Mouse (Mus musculus): ENCODE results near the gene Srcin1. TPM values are rescaled to one million over a fixed set of nuclear protein-coding genes. Genes with fewer than 3 reads are reported as not detected.

Srcin1 gene
- total and polyA plus RNA-seq, 3 experiments: 0.15 to 0.49 (median 0.25) TPM

DNA sequence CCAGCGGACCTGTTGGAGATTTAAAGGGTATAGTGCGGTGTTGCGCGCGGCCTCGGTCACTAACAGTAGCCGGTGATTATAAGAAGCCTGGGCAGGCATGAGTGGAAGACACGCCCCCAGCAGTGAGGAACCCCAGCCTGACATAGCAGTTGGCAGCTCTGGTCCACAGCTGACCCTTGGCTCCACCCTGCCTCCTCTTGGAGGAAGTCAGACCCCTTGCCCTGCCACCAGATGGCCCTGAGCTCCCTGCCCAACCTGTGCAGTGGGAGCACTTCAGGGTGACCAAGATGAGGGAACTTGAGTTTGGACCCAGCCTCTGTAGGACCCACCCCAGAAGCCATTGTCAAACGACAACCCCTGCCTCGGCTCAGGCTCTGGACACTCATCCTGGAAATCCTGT lies 84.3 kb downstream of the Srcin1 start:
- no peaks in the 10 kb centered on the region for H3K9me3 ChIP-seq (replicated peaks)
- no peaks in the 10 kb centered on the region for H3K27me3 ChIP-seq (ENCODE audit: insufficient read depth, low read length)
- H3K4me3 ChIP-seq (ENCODE audit: low read depth, low read length): no peak overlapping the region
- peaks cover 68% of the 10 kb centered on the region for H3K36me3 ChIP-seq (replicated peaks)
- H3K4me1 ChIP-seq (ENCODE audit: insufficient read depth, low read depth, low read length): peaks cover 8% of the 10 kb centered on the region
- TF ChIP-seq GATA2 (IDR thresholded peaks at IDR 0.05; ENCODE audit: borderline replicate concordance, low read depth, low read length): no peak
- no peak for TF ChIP-seq CTCF (IDR thresholded peaks at IDR 0.05; ENCODE audit: low read depth, low read length)
- no peak for TF ChIP-seq GATA1 (IDR thresholded peaks at IDR 0.05; ENCODE audit: borderline replicate concordance, low read length)
- TF ChIP-seq TAL1 (conservative IDR thresholded peaks at IDR 0.05; ENCODE audit: low read depth, low read length): no peak
- no peak for DNase-seq (ENCODE audit: low spot score)
- no peak for ATAC-seq (ENCODE audit: extremely low read depth, insufficient number of reproducible peaks, low FRiP score, poor library complexity, severe bottlenecking)

DNA sequence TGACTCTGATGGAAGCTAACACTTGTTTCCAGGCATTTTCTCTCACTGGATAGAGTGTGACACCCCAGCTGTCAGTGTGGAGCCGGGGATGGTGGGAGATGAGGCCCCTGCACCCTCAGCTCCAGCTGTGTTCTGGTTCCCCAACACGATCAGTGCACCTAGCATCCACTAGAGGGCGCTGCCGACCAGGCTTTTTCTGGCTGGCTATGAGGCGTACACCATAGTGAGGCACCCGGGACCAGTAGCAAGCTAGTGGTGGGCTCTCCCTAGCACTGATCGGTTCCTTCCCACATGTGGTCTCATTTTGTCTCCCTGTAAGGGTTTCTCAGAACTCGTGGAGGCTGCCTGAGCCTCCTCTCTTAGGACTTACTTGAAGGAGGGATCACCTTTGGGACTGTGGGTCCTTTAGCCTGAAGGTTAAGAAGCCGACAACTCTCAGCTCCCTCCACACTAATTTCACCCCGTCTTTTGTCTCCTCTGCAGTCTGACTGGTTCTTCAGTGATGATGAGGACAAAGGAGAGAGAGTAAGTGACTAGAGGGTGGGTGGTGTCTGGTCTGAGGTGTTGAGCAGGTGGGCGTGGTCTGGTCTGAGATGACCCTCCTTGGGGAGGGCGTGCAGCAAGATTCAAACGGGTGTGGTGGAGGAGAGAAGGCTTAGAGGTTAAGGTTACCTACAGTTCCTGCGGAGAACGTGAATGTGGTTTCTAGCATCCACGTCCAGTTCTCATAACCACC lies 86.2 kb downstream of the Srcin1 start:
- H3K36me3 ChIP-seq (replicated peaks): peaks cover 80% of the 10 kb centered on the region
- TF ChIP-seq GATA1 (IDR thresholded peaks at IDR 0.05; ENCODE audit: borderline replicate concordance, low read length) (no peak), POLR2AphosphoS5 (IDR thresholded peaks at IDR 0.05; ENCODE audit: insufficient replicate concordance, low read depth, low read length) (no peak), TAL1 (conservative IDR thresholded peaks at IDR 0.05; ENCODE audit: low read depth, low read length) (no peak), CTCF (IDR thresholded peaks at IDR 0.05; ENCODE audit: low read depth, low read length) (peak; percentile 94)
- no peak overlapping the region for H3K4me3 ChIP-seq (ENCODE audit: low read depth, low read length)
- peaks cover 8% of the 10 kb centered on the region for H3K4me1 ChIP-seq (ENCODE audit: insufficient read depth, low read depth, low read length)
- H3K27me3 ChIP-seq (ENCODE audit: insufficient read depth, low read length): no peaks in the 10 kb centered on the region
- H3K9me3 ChIP-seq (replicated peaks): no peaks in the 10 kb centered on the region
- ATAC-seq (ENCODE audit: extremely low read depth, insufficient number of reproducible peaks, low FRiP score, poor library complexity, severe bottlenecking) (no peak), DNase-seq (ENCODE audit: low spot score) (peak; percentile 72)

DNA sequence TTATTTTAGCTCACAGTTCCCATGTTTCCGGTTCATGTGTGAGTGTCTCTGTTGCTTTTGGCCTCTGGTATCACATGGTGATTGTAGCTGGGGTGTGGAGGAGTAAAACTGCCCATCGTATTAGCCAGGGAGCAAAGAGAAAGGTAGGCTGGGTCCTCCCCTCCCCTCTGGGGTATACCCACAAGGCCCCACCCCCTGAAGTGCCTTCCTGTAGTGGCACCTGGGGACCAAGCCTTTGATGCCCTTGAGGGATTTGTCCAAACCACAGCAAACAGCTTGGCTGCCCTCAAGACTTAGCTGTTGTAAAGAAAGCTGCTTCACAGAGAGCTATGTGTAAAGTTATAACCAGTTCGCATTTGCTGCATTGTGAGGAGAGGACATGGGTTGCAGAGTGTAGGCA lies 88.3 kb downstream of the Srcin1 start:
- TF ChIP-seq POLR2AphosphoS5 (IDR thresholded peaks at IDR 0.05; ENCODE audit: insufficient replicate concordance, low read depth, low read length) (no peak), GATA2 (IDR thresholded peaks at IDR 0.05; ENCODE audit: borderline replicate concordance, low read depth, low read length) (no peak), CTCF (IDR thresholded peaks at IDR 0.05; ENCODE audit: low read depth, low read length) (no peak), GATA1 (IDR thresholded peaks at IDR 0.05; ENCODE audit: borderline replicate concordance, low read length) (no peak), TAL1 (conservative IDR thresholded peaks at IDR 0.05; ENCODE audit: low read depth, low read length) (no peak)
- Histone ChIP-seq H3K27me3 (ENCODE audit: insufficient read depth, low read length) (no peaks in the 10 kb centered on the region), H3K4me1 (ENCODE audit: insufficient read depth, low read depth, low read length) (peaks cover 8% of the 10 kb centered on the region), H3K4me3 (ENCODE audit: low read depth, low read length) (no peak overlapping the region), H3K9me3 (replicated peaks) (no peaks in the 10 kb centered on the region), H3K36me3 (replicated peaks) (peaks cover 80% of the 10 kb centered on the region)
- ATAC-seq (ENCODE audit: extremely low read depth, insufficient number of reproducible peaks, low FRiP score, poor library complexity, severe bottlenecking) (no peak), DNase-seq (ENCODE audit: low spot score) (no peak)

DNA sequence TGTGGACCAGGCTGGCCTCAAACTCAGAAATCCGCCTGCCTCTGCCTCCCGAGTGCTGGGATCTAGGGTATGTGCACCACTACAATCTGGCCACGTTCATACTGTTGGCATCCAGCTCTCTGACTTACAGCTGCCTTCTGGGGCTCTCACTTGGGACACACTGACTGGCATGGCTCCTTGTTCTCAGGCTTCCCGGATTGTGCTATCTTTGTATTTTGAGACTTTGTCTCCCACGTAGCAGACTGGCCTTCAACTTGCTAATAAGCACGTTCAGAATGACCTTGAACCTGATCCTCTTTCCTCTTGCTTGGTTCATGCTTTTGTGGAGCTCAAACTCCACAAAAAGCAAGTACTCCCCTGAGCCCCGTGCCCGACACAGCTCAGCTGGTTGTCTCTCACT lies 90.3 kb downstream of the Srcin1 start:
- ATAC-seq (ENCODE audit: extremely low read depth, insufficient number of reproducible peaks, low FRiP score, poor library complexity, severe bottlenecking) (no peak), DNase-seq (ENCODE audit: low spot score) (no peak)
- Histone ChIP-seq H3K9me3 (replicated peaks) (no peaks in the 10 kb centered on the region), H3K27me3 (ENCODE audit: insufficient read depth, low read length) (no peaks in the 10 kb centered on the region), H3K4me1 (ENCODE audit: insufficient read depth, low read depth, low read length) (peaks cover 8% of the 10 kb centered on the region), H3K4me3 (ENCODE audit: low read depth, low read length) (no peak overlapping the region), H3K36me3 (replicated peaks) (peaks cover 79% of the 10 kb centered on the region)
- no peak for TF ChIP-seq GATA1 (IDR thresholded peaks at IDR 0.05; ENCODE audit: borderline replicate concordance, low read length)
- TF ChIP-seq POLR2AphosphoS5 (IDR thresholded peaks at IDR 0.05; ENCODE audit: insufficient replicate concordance, low read depth, low read length): no peak
- no peak for TF ChIP-seq CTCF (IDR thresholded peaks at IDR 0.05; ENCODE audit: low read depth, low read length)
- no peak for TF ChIP-seq TAL1 (conservative IDR thresholded peaks at IDR 0.05; ENCODE audit: low read depth, low read length)
- no peak for TF ChIP-seq GATA2 (IDR thresholded peaks at IDR 0.05; ENCODE audit: borderline replicate concordance, low read depth, low read length)

DNA sequence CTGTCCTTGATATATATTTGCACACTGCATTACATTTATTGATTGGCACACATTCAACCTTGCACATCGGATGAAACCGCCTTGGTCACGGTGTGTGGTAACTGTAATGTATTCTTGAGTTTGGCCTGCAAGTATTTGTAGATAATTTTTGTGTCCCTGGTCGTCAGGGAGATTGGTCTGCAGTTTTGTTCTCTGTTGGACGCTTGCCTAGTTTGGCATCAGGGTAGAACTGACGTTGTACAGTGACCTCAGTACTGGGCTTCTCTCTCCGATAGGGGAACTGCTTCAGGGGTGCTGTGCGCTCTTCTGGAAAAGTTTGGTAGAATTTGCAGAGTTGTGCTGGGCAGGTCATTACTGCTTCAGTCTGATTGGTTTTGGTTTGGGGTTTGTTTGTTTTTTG lies 96.2 kb downstream of the Srcin1 start:
- no peak for DNase-seq (ENCODE audit: low spot score)
- Histone ChIP-seq H3K27me3 (ENCODE audit: insufficient read depth, low read length) (no peaks in the 10 kb centered on the region), H3K9me3 (replicated peaks) (no peaks in the 10 kb centered on the region), H3K4me1 (ENCODE audit: insufficient read depth, low read depth, low read length) (peaks cover 28% of the 10 kb centered on the region), H3K36me3 (replicated peaks) (peaks cover 81% of the 10 kb centered on the region), H3K4me3 (ENCODE audit: low read depth, low read length) (no peak overlapping the region)
- ATAC-seq (ENCODE audit: extremely low read depth, insufficient number of reproducible peaks, low FRiP score, poor library complexity, severe bottlenecking): no peak
- no peak for TF ChIP-seq TAL1 (conservative IDR thresholded peaks at IDR 0.05; ENCODE audit: low read depth, low read length)
- no peak for TF ChIP-seq GATA1 (IDR thresholded peaks at IDR 0.05; ENCODE audit: borderline replicate concordance, low read length)
- TF ChIP-seq CTCF (IDR thresholded peaks at IDR 0.05; ENCODE audit: low read depth, low read length): no peak
- no peak for TF ChIP-seq GATA2 (IDR thresholded peaks at IDR 0.05; ENCODE audit: borderline replicate concordance, low read depth, low read length)

DNA sequence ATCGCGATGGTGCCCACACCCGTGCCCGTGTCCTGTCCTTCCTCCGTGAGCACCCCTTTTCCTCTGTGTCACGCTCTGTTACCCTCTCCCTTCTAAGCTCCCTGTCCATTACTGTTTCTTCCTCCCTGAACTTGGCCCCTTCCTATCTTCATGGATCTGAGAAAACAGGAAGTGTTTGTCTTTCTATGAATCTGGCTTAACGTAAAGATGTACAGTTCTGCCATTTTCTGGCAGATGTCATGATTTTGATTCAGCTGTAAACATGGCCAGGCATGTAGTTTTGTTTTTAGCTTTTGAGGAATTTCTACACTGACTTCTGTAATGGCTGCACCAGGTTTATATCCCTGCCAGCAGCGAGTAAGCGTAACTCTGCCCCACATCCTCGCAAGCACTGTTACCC lies 96.9 kb downstream of the Srcin1 start:
- H3K4me1 ChIP-seq (ENCODE audit: insufficient read depth, low read depth, low read length): peaks cover 28% of the 10 kb centered on the region
- peak overlapping the region; percentile 53; the same call in 1 of the 2 replicates for H3K4me3 ChIP-seq (ENCODE audit: low read depth, low read length)
- H3K9me3 ChIP-seq (replicated peaks): no peaks in the 10 kb centered on the region
- no peaks in the 10 kb centered on the region for H3K27me3 ChIP-seq (ENCODE audit: insufficient read depth, low read length)
- TF ChIP-seq CTCF (IDR thresholded peaks at IDR 0.05; ENCODE audit: low read depth, low read length) (no peak), TAL1 (conservative IDR thresholded peaks at IDR 0.05; ENCODE audit: low read depth, low read length) (no peak)
- DNase-seq (ENCODE audit: low spot score) (peak; percentile 40), ATAC-seq (ENCODE audit: extremely low read depth, insufficient number of reproducible peaks, low FRiP score, poor library complexity, severe bottlenecking) (no peak; the same call in 1 of the 2 replicates)
- peaks cover 84% of the 10 kb centered on the region for H3K36me3 ChIP-seq (replicated peaks)
